29 mouse cellular contexts compared by ENCODE assay signal in the genomic region with DNA sequence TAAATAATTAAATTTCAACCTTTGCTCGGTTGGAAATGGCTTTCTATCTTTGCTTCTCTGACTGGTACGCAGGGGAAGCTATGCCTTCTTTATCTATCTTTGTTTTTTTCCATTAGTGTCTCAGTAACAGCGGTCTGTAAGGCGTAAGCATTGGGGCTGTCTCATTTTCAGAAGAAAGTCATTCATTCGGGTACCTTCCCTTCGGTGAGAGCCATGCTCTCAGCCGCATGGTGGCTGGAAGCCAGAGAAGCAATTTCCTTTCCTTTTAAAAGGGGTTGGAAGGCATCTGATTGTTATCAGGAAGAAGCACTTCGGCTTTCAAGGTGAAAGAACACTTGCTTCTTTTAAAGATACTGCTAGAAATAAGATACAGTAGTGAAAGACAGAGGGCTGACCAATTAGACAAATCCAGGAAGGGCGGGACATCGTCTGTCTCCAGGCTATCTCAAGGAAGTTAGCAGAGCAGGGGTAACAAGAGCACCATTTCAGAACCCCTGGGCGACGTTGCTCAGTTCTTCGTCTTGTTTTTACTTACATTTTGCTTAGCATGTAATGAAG. TPM values are rescaled to one million over a fixed set of nuclear protein-coding genes. Genes with fewer than 3 reads are reported as not detected.
A peak's percentile ranks its signal among the peaks of the same experiment; 100 is the strongest.
DNase-seq lines count a peak whose midpoint lies in the region; ATAC-seq lines count a peak whose summit lies in the region.
"Had no signal": no experiment of that assay in that cellular context is flagged by ENCODE, and none has a peak within 500 bp of the region (broad histone marks: within the 10 kb centered on the region; RNA-seq: fewer than 3 reads in every experiment).

No protein-coding gene starts in this region.

- H3K9ac ChIP-seq in heart, embryonic 15.5 days = no peak overlapping the region
- H3K9ac ChIP-seq: heart, embryonic 12.5 days; liver, postnatal 0 days; midbrain, embryonic 12.5 days had no signal

- no peaks in the 10 kb centered on the region for H3K9me3 ChIP-seq in heart, embryonic 15.5 days (replicated peaks)
- H3K9me3 ChIP-seq: forebrain, embryonic 10.5 days; heart, embryonic 12.5 days; limb, embryonic 10.5 days; midbrain, embryonic 12.5 days had no signal

- peak overlapping the region; percentile 23; the same call in 1 of the 2 replicates for H3K4me2 ChIP-seq in heart, embryonic 15.5 days
- H3K4me2 ChIP-seq: heart, embryonic 12.5 days; midbrain, embryonic 12.5 days had no signal

- no peak overlapping the region for H3K4me3 ChIP-seq in heart, embryonic 15.5 days
- H3K4me3 ChIP-seq: forebrain, embryonic 10.5 days; heart, embryonic 12.5 days; limb, embryonic 10.5 days; midbrain, embryonic 12.5 days; myocyte had no signal

- H3K27me3 ChIP-seq in heart, embryonic 15.5 days = no peaks in the 10 kb centered on the region
- H3K27me3 ChIP-seq: heart, embryonic 12.5 days; midbrain, embryonic 12.5 days had no signal

- no peaks in the 10 kb centered on the region for H3K36me3 ChIP-seq in heart, embryonic 15.5 days
- H3K36me3 ChIP-seq: forebrain, embryonic 10.5 days; heart, embryonic 12.5 days; limb, embryonic 10.5 days; midbrain, embryonic 12.5 days had no signal

- DNase-seq in heart, adult 18-20 months = no peak
- peak; percentile 9 to 23 for DNase-seq in kidney, postnatal 36 days
- no peak for DNase-seq in kidney, adult 11 months
- DNase-seq in R1 (ENCODE audit: low read depth, low spot score) = peak; percentile 14
- DNase-seq in testis, postnatal 14 days (ENCODE audit: low spot score) = no peak
- DNase-seq: cerebellum, adult 2 months; cerebellum, postnatal 36 days; heart, postnatal 4 days; liver, postnatal 0 days; lung, postnatal 4 days; thymus, adult 18-20 months; thymus, postnatal 4 days had no signal

- ATAC-seq in heart, embryonic 15.5 days (replicated peaks; ENCODE audit: insufficient number of reproducible peaks, insufficient read depth, low FRiP score, low read depth) = no peak
- ATAC-seq in common myeloid progenitor, adult 5-6 weeks (replicated peaks; ENCODE audit: low read depth, poor library complexity, severe bottlenecking) = 0 out of 2 replicates have a peak, but pooled peaks have one; percentile 22
- ATAC-seq: hindbrain, embryonic 16.5 days; liver, postnatal 0 days had no signal

- H3K4me1 ChIP-seq in heart, embryonic 15.5 days (replicated peaks) = no peaks in the 10 kb centered on the region
- H3K4me1 ChIP-seq: forebrain, embryonic 10.5 days; heart, embryonic 12.5 days; limb, embryonic 10.5 days; midbrain, embryonic 12.5 days had no signal

- no peak overlapping the region for H3K27ac ChIP-seq in heart, embryonic 15.5 days
- H3K27ac ChIP-seq: forebrain, embryonic 10.5 days; limb, embryonic 10.5 days; midbrain, embryonic 12.5 days had no signal

- 55% methylated on average over 13 of the region's 13 CpGs for WGBS in heart, embryonic 15.5 days

RNA-seq across cellular contexts. Expression of gene Trim52, which starts 17.4 kb away (rescaled TPM):
- polyA plus RNA-seq in heart, embryonic 15.5 days (2015; fragmentation: Nextera tagmentation; extraction: Ambion mirVana) = not detected in 2 replicates
- not detected for total RNA-seq in heart, adult 18-20 months (2021)
- total RNA-seq in common myeloid progenitor, adult 5-6 weeks (2017) = not detected in 2 replicates
- total RNA-seq: gastrocnemius, adult 8-10 months; granulocyte monocyte progenitor cell, adult 5-6 weeks; heart, postnatal 4 days; layer of hippocampus, postnatal 10 days; left cerebral cortex, adult 8-10 months; liver, adult 2 months had no signal
- polyA plus RNA-seq: cerebellum, adult 2 months; forebrain, embryonic 10.5 days; heart, embryonic 12.5 days; hindbrain, embryonic 16.5 days; kidney, embryonic 16.5 days; limb, embryonic 10.5 days; liver, adult 2 months; liver, postnatal 0 days; midbrain, embryonic 12.5 days; myocyte; neural tube, embryonic 14.5 days; spleen, adult 2 months; stomach, embryonic 14.5 days had no signal

Comparison
In these comparisons a context has a peak if more than half of its experiments do, and no peak if none do; other contexts are left out.
1. DNase-seq: peak in kidney, postnatal 36 days (2 of 2) and R1 (single experiment); none in heart, adult 18-20 months (0 of 2), kidney, adult 11 months (single experiment) and testis, postnatal 14 days (single experiment).